Mouse (Mus musculus): ENCODE measurements around the gene Ddr2. TPM values are rescaled to one million over a fixed set of nuclear protein-coding genes. Genes with fewer than 3 reads are reported as not detected.

The Ddr2 gene
- total RNA-seq (2022): 10 to 100 TPM; 18.9 to 24.8 (median 23.2) TPM

DNA sequence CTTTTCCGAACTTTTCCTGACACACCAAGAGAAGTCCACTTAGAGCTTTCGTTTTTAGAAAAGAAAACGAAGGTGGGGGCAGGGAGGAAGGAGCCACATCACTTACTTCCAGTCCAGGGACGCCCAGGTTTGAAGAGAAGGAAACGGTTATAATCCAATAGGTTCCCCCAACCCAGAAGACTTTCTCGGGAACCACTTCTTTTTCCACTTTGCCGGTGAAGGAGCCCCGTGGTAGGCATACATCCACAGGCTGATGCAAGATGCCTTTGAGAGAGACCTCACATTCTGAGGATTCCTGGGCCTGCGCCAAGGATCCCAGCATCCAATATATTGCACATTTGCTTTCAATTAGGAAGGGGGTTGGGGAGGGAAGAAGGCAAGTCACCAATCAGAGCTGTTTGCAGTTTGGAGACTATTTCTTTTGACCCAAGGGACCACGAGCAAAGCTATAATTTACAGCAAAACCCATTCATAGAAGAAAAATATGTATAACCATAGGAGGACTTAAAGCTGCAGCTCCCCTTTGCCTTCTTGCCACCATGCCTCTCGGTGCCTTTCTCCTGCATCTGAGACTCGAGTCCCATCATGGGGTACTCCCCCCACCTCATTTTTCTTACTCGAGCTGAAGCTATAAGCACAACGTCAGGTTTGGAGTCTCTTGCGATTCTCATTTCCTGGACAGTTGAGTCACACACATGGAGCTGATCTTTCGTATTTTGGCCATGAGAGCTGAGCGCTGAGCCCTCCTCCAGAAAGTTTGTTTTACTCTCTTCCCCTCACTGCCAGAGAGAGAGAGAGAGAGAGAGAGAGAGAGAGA is at the start of gene Ddr2:
Gene Ddr2 (minus strand): TSS at position 247 of the 817 bp plus-strand sequence.
- peak; percentile 64 for DNase-seq (ENCODE audit: low spot score)

DNA sequence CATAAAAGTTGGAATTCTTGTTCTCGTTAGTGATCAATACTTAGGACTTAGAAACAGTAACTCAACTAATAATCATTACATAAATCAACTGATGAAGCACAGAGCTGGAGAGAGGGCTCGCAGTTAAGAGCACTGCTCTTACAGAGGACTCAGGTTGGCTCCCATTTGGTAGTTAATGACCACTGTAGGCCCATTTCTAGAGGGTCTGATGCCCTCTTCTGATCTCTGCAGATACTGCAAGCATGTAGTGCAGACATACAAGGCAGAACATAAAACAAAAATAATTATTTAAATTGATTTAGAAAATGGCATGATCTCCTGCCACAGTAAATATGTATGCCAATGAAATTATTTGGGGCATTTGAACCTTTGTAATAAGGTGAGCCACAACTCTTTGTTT is 49.1 kb upstream of the Ddr2 start:
- no peak for DNase-seq (ENCODE audit: low spot score)

DNA sequence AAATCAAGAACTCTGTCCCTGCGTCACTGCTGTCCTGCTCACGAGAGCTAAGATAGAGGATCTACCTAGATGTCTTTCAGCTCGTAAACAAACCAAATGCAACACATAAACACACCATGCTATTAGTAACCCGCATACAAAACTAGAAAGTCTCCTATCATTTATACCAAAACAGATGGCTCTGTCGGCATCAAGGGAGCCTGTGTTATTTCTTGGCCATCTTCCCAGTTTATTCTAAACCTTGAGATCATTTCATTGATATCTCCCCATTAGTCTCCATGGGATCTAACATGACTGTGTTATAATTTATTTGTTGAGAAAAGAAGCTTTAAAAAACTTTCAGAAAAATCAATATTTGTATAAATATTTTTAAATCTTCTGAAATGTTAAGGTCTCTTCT is 45.2 kb upstream of the Ddr2 start:
- no peak for DNase-seq (ENCODE audit: low spot score)

DNA sequence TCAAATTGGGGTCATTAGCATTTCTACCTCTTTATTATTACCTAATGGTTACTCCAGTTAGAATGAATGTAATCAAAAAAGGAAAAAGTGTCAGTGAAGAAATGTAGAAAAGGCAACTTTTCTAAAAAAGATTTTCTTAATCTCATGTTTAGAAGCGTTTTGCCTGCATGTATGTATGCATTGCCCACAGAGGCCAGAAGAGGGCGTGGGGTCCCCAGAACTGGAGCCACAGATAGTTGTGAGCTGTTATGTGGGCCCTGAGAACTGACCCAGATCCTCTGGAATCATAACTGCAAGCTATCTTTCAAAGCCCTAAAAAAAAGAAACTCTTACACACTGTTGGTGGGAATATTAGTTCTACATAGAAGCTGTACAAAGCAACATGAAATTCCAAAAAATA is 44.7 kb upstream of the Ddr2 start:
- no peak for DNase-seq (ENCODE audit: low spot score)

DNA sequence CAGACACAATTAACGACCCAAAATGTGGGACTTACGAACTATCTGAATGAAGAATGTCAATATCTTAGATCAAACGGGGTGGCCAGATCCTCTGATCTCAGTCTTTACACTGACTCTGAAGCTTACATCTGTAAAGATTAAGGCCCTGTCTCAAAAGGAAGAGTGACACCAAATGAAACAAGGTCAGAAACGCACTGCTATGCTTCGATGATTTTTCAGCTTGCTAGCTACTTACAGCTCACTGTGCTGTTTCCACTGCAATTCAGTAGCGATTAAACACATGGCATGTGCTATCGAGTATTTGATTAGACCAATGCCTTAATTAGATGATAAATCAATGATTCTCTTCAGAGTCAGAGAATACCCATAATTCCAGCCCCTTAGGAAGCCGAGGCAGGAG is 43.4 kb upstream of the Ddr2 start:
- DNase-seq (ENCODE audit: low spot score): no peak

DNA sequence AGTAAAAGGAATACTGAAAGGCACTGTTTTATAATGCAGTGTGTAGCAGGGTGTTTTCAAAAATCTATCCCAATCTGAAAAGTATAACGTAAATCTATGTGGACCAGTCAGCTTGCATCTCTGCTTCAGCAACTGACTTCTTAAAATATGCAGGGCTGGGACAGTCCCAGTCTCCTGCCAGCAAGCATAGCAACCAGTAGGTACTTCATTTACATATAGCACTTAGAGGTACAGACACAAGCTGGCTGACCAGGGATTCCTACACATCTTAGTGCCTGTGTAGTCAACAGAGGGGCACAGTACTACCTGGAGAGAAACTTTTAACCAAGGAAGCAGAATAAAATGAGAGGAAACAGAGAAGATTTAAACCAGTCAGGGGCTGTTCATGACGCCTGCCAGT is 42.0 kb upstream of the Ddr2 start:
- no peak for DNase-seq (ENCODE audit: low spot score)

DNA sequence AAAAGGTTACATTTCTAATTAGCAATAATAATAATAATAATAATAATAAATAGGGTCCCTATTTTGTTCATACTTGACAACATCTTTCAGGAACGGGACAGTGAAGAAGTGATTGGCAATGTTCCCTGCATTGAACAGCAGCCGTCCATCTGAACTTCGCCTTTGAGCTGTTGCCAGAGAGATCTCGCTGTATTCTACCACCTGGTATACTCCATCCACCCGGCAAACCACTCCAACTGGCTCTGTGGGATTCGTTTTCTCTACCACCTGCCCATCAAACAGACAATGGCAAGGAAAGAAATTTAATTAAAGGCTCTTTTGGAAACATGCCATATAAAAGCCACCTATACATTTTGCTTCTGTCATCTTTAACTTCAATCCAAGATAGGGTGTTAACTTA is 40.3 kb upstream of the Ddr2 start:
- DNase-seq (ENCODE audit: low spot score): no peak

DNA sequence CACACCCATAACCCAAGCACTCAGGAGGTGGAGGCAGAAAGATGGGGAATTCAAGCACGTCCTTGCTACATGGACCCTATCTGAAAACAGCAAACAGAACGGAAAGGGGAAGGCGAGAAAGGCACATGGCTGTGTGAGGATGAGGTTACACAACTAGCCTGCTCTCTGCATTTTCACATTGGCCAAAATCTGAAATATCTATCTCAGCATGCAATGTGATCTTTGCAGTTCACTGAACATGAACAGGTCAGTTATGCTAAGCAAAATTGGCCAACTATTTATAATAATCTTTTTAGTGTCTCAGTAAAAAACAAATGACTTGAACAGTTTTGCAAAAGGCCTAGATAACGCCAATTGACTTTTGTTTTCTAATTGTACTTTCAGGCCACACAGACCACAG is 39.2 kb upstream of the Ddr2 start:
- DNase-seq (ENCODE audit: low spot score): no peak

DNA sequence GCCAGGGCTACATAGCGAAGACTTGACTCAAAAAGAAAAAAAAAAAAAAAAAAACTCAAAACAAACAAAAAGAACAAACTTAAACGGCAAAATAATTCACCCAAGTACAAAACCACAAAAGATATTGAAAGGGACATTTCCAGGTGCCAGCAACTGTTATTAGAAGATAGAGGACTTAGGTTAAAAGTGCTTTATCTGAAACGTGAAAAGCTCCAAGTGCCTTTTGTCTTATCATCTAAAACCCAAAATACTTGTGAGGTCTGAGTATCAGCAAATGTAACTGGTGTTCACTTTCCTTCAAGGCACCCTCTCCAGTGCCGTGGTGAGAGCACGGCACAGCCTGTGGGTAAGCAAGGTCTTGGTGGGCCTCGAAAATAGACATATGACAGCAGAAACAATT is 38.0 kb upstream of the Ddr2 start:
- DNase-seq (ENCODE audit: low spot score): no peak

DNA sequence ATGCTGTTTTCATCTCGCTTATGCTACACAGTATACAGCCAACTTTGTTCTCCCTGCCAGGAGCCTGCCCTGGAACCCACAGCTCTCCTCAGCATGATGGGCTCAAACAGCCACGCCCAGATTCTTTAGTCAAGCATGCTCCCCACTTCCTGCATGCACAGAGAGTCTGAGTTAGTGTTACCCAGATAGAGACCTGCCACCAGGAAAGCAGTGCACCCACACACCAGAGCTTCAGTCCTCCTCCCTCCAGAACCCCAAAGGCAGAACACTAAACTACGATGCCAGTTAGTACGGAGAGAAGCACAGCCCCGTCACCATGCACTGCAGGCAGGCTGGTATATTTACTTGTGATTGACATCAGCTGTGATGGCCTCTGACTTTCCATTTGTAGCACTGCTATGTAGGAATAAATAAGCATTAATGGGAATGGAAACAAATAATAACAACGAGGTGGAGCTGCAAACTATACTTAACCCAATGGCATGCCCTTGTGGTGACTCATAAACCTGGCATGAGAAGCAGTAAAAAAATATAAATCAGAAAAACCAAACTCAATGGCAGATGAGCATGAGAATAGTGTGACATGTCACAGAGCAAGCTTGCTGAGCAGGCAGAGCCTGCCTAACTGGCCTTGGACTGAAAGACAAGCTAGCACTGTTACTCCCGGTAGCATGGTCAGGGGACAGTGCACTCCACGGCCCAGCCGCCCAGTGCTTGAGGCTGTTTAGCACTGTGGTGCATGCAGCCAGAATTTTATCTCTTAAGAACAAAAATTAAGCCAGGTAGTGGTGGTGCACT is 37.3 kb upstream of the Ddr2 start:
- no peak for DNase-seq (ENCODE audit: low spot score)

DNA sequence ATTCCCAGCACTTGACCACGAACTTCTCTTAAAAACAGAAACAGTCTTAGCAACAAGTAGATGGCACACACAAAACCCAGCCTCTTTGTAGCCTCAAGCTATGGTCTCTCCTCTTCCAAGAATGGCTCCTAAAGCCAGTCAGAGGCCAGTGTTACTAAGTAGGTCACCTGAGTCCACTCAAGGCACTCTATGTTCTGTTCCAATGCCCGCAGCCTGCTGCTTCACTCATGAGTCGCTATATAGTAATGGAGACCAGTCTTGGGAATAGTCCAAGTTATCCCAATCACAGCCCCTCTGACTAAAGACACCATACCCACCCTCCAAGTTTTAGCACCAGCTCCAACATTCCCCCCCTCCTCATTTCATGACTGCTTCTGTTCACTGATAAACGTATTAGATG is 35.0 kb upstream of the Ddr2 start:
- no peak for DNase-seq (ENCODE audit: low spot score)

DNA sequence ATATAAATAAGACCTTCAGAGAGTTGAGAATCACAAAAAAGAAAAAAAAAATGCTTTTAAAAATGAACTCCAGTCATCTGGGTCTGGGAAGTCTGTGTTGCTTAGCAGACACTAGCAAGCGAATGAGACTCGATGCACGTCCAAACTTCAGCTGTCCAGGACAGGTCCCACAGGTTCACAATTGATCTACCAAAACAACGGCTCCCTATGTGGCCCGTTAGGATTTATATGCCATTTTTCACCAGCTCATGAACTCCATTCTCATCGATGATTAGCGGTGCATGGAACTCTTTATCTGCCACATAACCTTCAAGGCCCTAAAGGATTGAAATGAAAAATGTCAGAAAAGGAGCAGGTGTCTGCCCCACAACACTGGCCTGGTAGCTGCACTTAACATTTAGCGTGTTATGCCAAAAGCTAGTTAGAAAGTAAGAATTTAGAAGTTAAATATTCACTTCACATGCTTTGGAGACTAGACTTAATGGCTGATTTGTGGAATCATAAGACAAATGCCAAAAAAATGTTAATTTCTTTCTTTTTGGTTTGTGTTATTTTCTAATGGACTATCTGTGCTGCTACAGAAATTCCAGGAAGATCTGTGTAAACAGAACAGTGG is 31.8 kb upstream of the Ddr2 start:
- no peak for DNase-seq (ENCODE audit: low spot score)

DNA sequence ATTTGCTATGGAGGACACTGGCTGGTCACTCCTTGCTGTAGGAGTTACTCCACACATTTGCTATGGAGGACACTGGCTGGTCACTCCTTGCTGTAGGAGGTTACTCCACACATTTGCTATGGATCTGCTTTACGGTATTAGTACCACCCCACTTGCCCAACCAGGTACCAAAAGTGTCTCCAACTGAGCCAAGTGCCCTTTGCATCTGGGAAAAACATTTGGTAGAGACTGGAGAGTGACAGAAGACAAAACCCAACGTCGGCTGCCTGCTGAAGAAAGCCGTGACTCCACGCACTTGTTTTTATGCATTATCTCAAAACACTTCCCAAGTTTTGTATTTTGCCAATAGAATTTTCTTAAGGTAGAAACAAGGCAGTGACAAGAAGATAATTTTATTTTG is 31.1 kb upstream of the Ddr2 start:
- no peak for DNase-seq (ENCODE audit: low spot score)

DNA sequence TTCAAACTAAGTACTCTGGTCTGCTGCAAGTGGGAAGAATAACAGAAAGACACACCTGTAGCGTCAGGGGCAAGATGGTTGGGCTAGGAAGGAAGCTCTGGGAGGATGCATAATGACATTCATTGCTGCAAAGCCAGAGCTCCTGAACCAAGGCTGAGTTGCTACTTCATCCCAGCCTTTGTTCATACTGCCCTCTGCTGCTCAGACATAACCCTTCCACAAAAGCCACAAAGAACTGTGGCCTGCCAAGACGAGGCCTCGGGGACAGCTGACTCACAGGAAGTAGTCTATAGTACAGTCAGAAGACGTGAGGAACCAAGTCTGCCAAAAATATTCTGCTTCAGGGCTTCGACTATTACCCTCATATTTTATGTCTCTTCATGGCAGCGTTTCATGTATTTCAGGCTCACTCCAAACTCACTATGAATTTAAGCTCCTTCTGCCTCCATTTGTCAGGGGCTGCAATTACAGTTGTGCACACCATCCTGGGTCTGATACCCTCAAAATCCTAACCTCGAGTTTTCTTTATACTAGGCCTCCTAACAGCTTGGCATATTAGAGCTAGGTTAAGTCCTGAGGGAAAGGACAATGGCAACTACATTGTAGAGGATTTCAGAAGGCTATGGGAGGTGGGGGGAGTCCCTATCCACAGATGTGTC is 25.9 kb upstream of the Ddr2 start:
- DNase-seq (ENCODE audit: low spot score): peak; percentile 85

DNA sequence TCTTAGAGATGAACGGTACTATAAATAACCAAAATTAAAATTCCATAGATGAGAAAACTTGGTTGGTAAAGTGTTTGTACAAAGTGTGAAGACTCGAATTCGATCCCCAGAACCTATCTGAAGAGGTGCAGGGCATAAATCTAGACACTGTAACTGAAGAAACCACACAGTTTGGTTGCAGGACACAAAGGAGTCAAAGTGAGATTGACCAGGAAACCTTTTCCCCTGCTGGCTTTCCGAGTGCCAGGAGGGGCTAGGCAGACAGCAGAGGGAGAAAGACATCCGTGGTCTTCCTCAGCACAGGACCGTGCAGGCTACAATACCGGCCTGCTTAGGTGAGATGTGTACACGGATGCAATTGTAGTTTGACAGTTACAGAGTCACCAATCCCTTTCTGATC is 23.7 kb upstream of the Ddr2 start:
- DNase-seq (ENCODE audit: low spot score): no peak

DNA sequence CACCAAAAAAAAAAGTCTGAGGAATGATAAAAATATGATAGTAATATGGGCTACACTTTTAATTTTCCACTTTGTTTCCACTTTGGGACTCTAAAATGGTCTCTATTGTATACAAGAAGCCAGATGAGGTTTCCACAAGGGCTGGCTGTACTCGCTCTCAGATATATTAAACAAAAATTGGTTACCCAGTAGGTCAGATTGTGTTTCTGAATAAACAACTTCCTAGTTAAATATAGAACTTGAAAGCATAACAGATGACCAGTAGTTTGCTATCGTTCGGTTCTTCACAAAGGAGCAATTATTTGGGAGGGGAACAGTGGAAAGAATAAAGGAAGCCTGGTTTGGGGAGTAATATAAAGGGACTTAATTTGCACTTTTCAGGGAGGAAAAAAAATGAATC is 20.4 kb upstream of the Ddr2 start:
- no peak for DNase-seq (ENCODE audit: low spot score)

DNA sequence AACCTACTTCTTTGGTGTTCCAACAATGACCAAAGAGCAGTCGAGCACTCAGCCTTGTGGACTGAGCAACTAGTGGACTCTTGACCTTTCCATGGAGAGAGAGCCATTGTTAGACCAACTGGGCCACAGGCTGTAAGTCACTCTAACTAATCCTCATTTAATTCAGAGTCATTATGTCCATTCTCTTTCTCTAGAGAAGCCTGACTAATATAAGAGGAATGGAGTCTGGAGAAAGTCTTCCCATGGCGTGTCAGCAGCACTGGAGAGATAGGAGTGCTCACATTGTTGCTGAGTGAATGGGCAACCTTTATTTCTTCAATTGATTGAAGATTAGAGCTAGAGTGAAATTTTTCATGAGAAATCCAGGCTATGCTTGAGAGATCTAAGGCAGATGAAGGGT is 14.1 kb upstream of the Ddr2 start:
- no peak for DNase-seq (ENCODE audit: low spot score)

DNA sequence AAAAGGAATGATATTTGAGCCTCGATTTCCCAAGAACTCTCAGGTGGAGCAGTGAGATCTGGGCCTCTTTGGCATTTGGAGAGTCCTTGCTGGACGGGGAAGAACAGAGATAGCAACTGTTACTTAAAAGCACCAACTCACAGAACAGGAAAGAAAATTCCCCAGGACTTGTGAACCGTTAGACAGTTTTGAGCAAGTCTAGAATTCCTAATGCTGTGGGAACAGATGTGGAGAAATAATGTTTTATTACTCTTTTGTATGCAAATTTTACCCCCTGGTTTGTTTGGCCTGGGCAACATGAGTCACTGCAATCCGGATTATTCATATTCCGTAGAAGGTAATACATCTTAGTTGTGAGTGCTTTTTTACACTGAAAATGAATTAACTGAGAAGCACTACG is 3.1 kb upstream of the Ddr2 start:
- DNase-seq (ENCODE audit: low spot score): no peak

DNA sequence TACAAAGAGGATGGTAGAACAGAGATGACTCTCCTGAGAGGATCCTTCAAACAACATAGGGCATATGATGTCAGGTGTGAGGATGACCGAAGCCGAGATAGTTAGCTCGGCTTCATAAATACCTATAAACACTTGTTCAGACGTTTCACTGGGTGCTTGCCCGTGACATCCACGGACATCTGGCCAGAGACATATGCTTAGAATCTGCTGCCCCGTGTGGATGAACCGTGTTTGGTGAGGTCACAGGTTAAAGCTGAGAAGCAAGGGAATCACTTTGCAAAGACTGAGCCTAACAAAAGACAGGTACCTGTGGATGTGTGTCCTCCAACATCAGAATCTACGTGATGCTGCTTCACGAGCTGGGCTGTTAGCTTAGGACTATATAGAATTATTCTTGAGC is 1.7 kb upstream of the Ddr2 start:
- DNase-seq (ENCODE audit: low spot score): no peak

DNA sequence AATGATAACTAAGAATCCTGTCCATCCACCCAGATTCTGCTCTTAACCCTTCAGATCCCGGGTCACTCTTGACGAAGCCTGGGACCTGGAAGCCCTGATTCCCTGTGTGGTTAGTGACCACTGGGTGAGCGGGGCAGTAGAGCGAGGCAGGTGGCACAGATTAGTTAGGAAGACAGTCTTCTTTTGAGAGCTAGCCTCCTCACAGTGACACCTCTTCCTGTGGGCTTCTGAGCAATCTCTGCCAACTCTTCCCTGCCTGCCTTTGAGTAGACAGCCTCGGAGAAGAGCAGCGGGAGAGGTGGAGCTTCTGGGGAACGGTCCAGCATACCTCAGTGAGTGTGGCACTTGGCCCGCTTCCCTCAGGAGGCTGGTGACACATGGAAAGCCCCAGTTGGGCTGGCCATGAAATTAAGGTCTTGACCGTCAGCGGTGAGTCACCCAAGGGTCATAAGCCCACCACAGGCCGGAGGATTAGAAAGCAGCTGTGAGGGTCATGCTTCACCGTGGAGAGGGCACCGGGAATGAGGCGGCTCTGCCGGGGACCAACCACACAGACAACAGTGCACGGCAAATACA is 1.2 kb upstream of the Ddr2 start:
- DNase-seq (ENCODE audit: low spot score): no peak

DNA sequence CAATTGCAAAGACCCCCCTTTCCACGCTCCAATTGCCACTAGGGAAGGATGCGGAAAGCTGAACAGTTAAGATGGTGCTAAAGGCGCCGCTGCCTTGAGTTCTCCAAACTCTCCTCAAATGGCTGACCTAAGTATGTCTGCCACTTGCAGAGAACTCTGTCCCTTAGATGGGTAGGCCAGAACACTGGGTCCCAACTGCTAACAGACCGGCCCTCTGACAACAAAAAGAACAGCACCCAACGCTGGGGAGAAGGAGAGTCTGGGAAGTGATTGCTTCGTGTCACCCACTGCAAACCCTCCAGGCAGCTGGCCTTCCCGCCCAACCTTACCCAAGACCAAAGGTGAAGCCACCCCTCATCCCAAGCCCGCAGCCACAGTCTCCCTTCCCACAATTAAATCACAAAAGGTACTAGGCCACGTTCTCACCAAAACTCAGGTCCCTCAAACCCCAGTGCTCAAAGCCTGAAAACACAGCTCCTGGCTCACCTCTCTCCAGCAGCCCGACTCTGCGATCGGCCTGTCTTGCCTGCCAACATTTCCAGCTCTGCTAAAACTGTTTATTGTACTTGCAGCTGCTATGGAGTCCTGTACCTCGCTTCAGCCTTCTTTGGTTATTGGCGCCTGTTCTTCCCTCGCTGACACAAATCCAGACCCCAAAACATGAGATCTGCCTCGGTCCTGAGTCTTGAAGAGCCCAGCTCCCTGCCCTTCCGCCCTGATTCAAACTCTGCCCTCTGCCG is 616 bp downstream of the Ddr2 start:
- peak; percentile 12 for DNase-seq (ENCODE audit: low spot score)
